Mouse (Mus musculus): Measurements from ENCODE around the gene Nfix. TPM values are rescaled to one million over a fixed set of nuclear protein-coding genes. Genes with fewer than 3 reads are reported as not detected.

Gene Nfix
- 46.9 and 48.0 TPM in 2 replicates for polyA plus RNA-seq (2015; fragmentation: Nextera tagmentation; extraction: Ambion mirVana)

DNA sequence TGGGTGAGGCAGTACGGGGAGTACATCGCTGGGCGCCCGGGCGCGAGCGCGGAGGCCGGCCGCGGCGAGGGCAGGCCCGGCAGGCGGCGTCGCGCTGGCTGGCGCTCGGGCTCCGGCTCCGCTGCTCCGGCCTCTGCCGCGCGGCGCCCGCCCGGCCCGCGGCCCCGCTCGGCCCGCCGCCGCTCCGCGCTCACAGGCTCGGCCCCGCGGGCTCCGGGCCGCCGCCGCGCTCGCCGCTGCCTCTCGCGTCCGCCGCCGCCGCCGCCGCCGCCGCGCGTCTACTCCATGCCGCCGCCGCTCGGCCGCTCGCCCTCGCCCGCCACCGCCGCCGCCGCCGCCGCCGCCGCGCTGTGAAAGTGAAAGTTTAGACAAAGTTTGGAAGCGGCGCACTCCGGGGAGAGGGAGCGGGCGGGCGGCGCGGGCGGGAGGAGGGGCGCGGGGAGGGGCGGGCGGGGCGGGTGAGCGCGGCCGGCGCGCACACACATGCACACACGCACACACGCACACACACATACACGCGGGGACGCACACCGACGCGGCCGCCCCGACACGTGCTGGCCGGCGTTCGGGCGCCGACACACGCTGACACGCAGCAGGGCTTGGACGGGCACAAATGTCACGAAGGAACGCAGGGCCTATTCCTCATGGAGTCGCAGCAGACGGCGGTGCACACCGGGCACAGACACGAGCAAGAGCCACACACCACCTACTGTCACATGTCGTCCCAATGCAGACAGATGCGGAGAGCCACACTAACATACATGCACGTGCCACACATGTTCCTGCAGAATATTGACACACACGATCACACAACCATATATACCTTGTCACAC lies at the start of gene Nfix:
TSS of gene Nfix (minus strand) at position 346 of the 833 bp plus-strand sequence.
- H3K9me3 ChIP-seq: no peaks in the 10 kb centered on the region
- H3K36me3 ChIP-seq: peaks cover 26% of the 10 kb centered on the region
- peaks cover 61% of the 10 kb centered on the region for H3K4me1 ChIP-seq
- peak; percentile 43; the same call in 1 of the 2 replicates for ATAC-seq (ENCODE audit: low FRiP score, low read depth)
- H3K4me2 ChIP-seq (replicated peaks): peak within 1 kb of the TSS; percentile 98
- peak within 1 kb of the TSS; percentile 89 for H3K4me3 ChIP-seq
- H3K27ac ChIP-seq: peak within 1 kb of the TSS; percentile 95
- peak within 1 kb of the TSS; percentile 100 for H3K9ac ChIP-seq
- peaks cover 55% of the 10 kb centered on the region for H3K27me3 ChIP-seq
- 2% methylated on average over 62 of the region's 125 CpGs for WGBS

DNA sequence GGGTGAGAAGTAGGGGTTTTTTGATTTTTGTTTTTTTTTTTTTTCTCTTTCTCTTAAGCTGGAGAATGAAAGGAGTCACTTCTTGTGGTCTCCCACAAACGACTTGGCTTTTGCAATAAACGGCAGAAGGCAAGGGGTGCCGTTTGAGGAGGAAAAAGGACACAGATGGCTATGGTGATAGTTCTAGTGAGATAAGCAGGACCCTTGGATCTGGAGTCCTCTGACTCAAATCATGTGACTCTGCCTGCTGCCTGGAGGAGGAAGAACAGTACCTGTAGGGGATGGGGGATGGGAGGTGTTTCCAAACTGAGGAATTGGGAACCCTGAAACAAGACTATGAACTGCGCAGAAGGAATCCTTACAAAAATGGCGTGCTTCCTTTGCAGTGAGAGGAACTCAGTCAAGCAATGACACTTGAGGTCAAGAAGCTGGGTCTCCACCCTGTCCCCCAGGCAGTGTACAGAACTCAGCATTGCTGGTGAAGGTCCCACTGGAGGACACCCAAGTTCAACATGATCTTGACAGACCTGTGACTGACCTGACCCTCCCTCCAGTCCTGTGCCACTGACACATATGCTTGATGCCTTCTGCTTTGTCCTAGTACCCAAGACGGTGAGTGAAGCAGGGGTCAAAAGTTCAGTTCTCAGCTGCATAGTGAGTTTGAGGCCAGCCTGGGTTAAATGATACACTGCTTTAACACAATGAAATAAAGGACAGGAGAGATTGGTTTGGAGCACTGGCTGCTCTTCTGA lies 47.7 kb upstream of the Nfix start:
- Histone ChIP-seq H3K4me3 (peak overlapping the region; percentile 98), H3K9me3 (no peaks in the 10 kb centered on the region), H3K27me3 (no peaks in the 10 kb centered on the region), H3K27ac (peak overlapping the region; percentile 77; the same call in 1 of the 2 replicates), H3K4me2 (replicated peaks) (peak overlapping the region; percentile 77), H3K9ac (peak overlapping the region; percentile 73), H3K4me1 (peaks cover 35% of the 10 kb centered on the region), H3K36me3 (peaks cover 25% of the 10 kb centered on the region)
- WGBS: 45% methylated on average over 6 of the region's 6 CpGs
- ATAC-seq (ENCODE audit: low FRiP score, low read depth): no peak

DNA sequence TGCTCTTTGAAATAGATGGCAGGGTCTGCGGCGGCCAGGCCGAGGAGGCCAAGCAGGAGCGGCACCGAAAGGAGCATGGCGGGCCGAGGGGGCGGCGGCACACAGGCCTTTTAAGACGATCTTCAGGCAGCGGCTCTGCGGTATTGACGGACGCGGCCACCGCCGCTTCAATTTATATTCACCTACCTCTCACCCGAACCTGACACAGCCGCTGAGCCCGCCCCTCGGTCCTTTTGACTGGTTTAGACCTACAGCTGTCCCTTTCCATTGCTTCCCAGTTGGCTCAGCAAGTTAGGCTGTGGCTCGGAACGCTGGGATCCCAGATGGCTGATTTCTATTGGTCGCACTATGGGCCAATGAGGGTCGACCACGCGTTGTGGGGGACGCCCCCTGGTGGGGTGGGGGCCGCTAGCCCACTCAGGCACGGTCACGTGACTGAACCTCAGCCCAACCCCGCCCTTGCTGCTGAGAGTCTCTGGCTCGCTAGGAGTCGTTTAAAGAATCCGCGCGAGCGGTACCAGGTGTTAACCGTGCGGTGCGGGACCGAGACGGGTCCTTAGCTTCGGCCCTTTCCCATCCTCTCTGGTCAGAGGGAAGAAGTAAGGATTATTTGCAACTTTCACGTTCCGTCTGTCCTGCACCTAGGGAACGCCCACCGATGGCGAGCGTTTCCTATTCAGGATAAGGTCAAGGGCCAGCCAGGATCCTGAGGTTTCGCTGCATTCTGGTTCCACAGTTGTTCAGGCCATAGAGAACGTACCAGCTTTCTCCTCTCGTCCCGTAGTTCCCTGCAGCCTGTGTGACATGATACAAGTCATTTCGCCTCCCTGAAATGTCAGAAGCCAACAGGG lies 46.8 kb upstream of the Nfix start, which contains the start of gene Calr:
TSS of gene Calr (minus strand) at position 213 of the 851 bp plus-strand sequence.
- WGBS: under 1% methylated on average over 55 of the region's 55 CpGs
- peak; percentile 100 for ATAC-seq (ENCODE audit: low FRiP score, low read depth)
- peak within 1 kb of the TSS; percentile 88 for H3K4me2 ChIP-seq (replicated peaks)
- peak within 1 kb of the TSS; percentile 81; the same call in 1 of the 2 replicates for H3K27ac ChIP-seq
- H3K36me3 ChIP-seq: peaks cover 34% of the 10 kb centered on the region
- H3K4me1 ChIP-seq: peaks cover 39% of the 10 kb centered on the region
- H3K9me3 ChIP-seq: no peaks in the 10 kb centered on the region
- H3K4me3 ChIP-seq: peak within 1 kb of the TSS; percentile 98
- no peaks in the 10 kb centered on the region for H3K27me3 ChIP-seq
- peak within 1 kb of the TSS; percentile 98 for H3K9ac ChIP-seq

DNA sequence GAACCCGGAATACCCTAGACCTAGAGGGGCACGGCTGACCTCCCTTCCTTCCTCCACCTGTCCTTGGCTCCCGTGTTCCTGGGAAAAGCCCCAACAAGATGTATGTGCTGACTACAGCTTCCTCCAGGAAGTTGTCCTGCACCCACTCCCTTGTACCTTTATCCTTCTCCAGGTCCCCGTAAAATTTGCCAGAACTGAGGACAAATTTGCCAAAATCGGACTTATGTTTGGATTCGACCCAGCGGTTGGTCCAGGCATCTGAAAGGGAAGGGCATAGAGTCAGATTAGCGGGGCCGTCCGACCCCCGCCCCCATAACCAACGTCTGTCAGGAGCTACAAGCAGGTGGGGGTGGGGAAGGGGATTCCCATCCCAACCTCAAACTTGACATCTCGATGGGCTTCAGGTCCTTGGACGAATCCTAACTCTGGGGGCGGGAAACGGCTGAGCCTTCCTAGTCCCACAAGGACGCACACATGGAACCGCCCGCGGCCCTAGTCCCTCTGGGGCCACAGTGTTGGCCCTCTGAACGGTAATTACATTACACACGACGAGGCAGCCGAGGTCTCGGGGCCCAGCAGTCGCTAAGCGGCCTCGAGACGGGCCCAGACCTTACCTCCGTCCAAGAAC lies 46.1 kb upstream of the Nfix start:
- Histone ChIP-seq H3K4me1 (peaks cover 42% of the 10 kb centered on the region), H3K27me3 (no peaks in the 10 kb centered on the region), H3K9ac (peak overlapping the region; percentile 98), H3K4me2 (replicated peaks) (peak overlapping the region; percentile 88), H3K4me3 (peak overlapping the region; percentile 98), H3K9me3 (no peaks in the 10 kb centered on the region), H3K27ac (peak overlapping the region; percentile 81; the same call in 1 of the 2 replicates), H3K36me3 (peaks cover 41% of the 10 kb centered on the region)
- ATAC-seq (ENCODE audit: low FRiP score, low read depth): peak; percentile 7
- WGBS: under 1% methylated on average over 30 of the region's 30 CpGs

DNA sequence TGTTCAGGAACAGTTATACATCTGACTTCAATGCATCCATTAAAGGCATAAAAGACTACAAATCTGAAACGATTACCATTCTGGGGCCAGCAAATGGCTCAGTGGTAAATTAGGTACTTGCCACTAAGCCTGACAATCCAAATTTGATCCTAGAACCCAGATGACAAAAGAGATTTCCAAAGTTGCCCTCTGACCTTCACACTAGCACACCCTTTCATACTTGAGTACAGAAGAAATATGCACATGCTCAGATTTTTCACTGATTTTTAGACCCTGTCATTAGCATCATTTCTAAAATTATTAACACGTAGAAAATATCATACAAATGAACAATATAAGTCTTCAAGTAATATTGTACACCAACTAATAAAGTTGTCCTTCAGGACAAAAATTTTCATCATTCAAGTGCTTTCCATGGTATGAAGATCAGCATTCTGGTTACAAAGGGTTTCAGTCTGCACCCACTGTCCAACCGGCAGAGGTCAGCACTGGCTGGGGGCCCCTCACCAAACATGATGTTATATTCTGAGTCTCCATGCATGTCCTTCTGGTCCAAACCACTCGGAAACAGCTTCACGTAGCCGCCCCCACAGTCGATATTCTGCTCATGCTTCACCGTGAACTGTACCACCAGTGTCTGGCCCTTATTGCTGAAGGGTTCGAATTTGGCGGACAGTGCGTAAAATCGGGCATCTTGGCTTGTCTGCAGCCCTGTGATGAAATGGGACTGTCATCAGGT lies 45.4 kb upstream of the Nfix start:
- no peak for ATAC-seq (ENCODE audit: low FRiP score, low read depth)
- Histone ChIP-seq H3K36me3 (peaks cover 43% of the 10 kb centered on the region), H3K4me1 (peaks cover 44% of the 10 kb centered on the region), H3K9ac (peak overlapping the region; percentile 98), H3K27me3 (no peaks in the 10 kb centered on the region), H3K4me2 (replicated peaks) (peak overlapping the region; percentile 88), H3K9me3 (no peaks in the 10 kb centered on the region), H3K4me3 (peak overlapping the region; percentile 98), H3K27ac (no peak overlapping the region; the same call in 1 of the 2 replicates)
- 12% methylated on average over 12 of the region's 12 CpGs for WGBS

DNA sequence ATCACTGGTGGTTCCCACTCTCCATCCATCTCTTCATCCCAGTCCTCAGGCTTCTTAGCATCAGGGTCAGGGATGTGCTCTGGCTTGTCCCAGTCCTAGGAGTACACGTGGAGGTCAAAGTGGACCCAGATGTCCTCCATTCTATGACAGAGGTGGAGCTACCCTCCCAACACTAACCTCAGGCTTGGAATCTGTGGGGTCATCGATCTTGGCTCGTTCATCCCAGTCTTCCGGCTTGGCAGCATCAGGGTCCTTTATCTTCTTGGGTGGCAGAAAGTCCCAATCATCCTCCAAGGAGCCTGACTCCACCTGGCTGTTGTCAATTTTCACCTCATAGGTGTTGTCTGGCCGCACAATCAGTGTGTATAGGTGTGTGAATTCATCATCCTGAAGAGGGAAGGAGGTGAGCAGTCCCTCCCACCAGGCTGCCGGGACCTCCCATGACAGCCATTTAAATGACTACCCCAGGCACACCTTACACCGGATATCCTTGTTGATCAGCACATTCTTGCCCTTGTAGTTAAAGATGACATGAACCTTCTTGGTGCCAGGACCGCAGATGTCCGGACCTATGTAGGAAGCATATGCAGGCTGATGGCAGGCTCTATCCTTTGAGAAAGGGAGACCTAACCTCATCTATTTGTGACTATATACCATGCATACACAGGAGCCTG lies 44.4 kb upstream of the Nfix start:
- no peaks in the 10 kb centered on the region for H3K9me3 ChIP-seq
- H3K4me1 ChIP-seq: peaks cover 47% of the 10 kb centered on the region
- no peak for ATAC-seq (ENCODE audit: low FRiP score, low read depth)
- H3K27me3 ChIP-seq: no peaks in the 10 kb centered on the region
- H3K36me3 ChIP-seq: peaks cover 43% of the 10 kb centered on the region
- H3K4me3 ChIP-seq: peak overlapping the region; percentile 98
- 85% methylated on average over 9 of the region's 9 CpGs for WGBS
- H3K27ac ChIP-seq: no peak overlapping the region; the same call in 1 of the 2 replicates
- H3K9ac ChIP-seq: peak overlapping the region; percentile 98
- peak overlapping the region; percentile 88 for H3K4me2 ChIP-seq (replicated peaks)

DNA sequence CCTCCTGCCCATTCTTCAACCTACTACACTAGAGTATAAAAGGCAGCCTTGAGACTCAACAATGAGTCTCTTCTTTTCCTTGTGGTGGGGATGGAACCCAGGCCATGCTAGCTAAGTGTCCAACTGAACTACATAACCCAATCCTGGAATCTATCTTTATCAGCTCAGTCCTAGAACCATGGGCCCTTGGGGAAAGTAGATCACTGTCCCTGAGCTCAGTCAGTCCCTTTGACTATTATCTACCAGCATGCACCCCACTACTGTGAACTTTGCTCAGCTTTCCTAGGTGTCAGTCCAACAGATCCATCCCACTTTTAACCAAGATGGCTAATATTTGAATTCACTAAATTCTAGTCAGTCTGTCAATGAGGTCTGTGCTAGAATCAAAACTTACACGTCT lies 41.4 kb upstream of the Nfix start:
- WGBS: 75% methylated on average over 1 of the region's 1 CpGs
- H3K27ac ChIP-seq: no peak overlapping the region

DNA sequence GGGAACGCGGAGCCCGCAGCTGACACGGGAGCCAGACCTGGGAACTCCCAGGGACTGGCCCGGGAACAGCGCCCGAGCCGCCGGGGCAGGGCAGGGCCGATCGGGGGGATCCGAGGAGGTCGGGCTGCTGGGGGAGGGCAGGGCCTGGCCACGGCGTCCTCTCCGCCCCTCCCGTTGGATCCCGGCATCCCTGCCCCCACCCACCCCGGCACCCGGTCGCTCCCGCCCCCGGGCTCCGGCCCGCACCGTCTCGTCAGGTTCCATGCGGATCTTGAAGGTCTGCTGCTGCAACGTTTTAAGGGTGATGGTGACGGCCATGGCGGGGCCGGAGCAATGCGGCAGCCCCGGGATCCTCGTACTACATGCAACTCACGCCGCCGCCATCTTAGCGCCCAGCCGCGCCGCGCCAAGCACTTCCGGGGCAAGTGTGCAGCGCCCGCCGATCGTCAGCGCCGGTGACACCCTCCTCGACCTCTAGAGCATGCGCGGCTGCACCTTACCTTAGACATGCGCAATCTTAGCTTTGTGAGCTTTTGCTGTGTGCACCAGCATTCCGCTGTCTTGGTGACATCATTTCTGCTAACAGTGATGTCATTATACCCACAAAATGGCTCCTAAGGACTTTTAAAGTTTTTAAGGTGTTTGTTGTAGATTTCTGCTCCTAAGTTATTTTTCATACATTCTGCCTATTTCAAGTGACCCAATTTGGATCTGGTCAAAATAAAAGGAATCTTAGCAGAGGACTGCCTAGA lies 40.3 kb upstream of the Nfix start, which contains the start of gene Rad23a:
TSS of gene Rad23a (minus strand) at position 418 of the 752 bp plus-strand sequence.
- Histone ChIP-seq H3K4me2 (replicated peaks) (peak within 1 kb of the TSS; percentile 71), H3K4me1 (peaks cover 76% of the 10 kb centered on the region), H3K9ac (peak within 1 kb of the TSS; percentile 90), H3K27me3 (no peaks in the 10 kb centered on the region), H3K27ac (peak within 1 kb of the TSS; percentile 80), H3K4me3 (peak within 1 kb of the TSS; percentile 88), H3K9me3 (no peaks in the 10 kb centered on the region), H3K36me3 (peaks cover 82% of the 10 kb centered on the region)
- under 1% methylated on average over 49 of the region's 55 CpGs for WGBS
- ATAC-seq (ENCODE audit: low FRiP score, low read depth): peak; percentile 95

More for the DNA sequence above, 41.4 kb upstream of the Nfix start:
- H3K27me3 ChIP-seq: no peaks in the 10 kb centered on the region
- no peak overlapping the region for H3K9ac ChIP-seq
- no peaks in the 10 kb centered on the region for H3K9me3 ChIP-seq
- H3K4me3 ChIP-seq: 0 out of 2 replicates have a peak overlapping the region, but pooled peaks have one; percentile 1
- H3K4me2 ChIP-seq (replicated peaks): no peak overlapping the region
- peaks cover 71% of the 10 kb centered on the region for H3K36me3 ChIP-seq
- ATAC-seq (ENCODE audit: low FRiP score, low read depth): no peak
- peaks cover 67% of the 10 kb centered on the region for H3K4me1 ChIP-seq

DNA sequence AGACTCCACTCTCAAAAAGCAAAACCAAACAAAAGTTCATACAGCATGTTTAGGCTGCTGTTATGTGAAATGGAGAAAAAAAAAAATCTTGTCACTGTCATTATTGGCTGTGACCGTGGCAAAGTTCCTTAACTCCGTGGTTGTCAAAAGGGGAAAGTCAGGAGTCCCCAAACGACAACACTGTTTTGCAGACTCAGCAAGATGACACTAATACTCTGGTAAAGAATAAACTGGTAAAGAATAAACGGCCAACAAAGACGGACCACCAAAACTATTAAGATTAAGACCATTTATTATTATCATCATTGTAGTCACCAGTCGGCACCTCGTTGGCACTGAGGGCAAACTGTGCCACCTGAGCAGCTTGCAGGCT lies 39.7 kb upstream of the Nfix start:
- Histone ChIP-seq H3K27ac (peak overlapping the region; percentile 80), H3K9ac (peak overlapping the region; percentile 90), H3K27me3 (no peaks in the 10 kb centered on the region), H3K4me1 (peaks cover 75% of the 10 kb centered on the region), H3K4me3 (peak overlapping the region; percentile 88), H3K9me3 (no peaks in the 10 kb centered on the region), H3K36me3 (peaks cover 83% of the 10 kb centered on the region), H3K4me2 (replicated peaks) (peak overlapping the region; percentile 71)
- 3% methylated on average over 7 of the region's 7 CpGs for WGBS
- ATAC-seq (ENCODE audit: low FRiP score, low read depth): no peak
